Mouse (Mus musculus): ENCODE measurements around the gene Lzts2.

DNA sequence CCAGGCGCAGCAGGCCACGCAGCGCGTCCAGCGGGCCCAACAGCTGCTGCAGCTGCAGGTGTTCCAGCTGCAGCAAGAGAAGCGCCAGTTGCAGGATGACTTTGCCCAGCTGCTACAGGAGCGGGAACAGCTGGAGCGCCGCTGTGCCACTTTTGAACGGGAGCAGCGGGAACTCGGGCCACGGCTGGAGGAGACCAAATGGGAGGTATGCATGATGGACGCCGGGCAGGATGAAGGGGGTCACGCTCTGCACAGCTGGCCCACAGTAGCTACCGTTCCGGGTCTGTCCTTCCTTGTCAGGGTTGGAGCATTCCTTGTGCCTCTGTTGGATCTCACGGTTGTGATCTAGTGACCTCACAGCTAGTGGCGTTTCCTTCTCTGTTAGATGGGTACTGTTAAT, 10.6 kb downstream of the Lzts2 start:
- no peak for TF ChIP-seq POLR2A (IDR thresholded peaks at IDR 0.05; ENCODE audit: borderline replicate concordance, extremely low read depth, low read depth, low read length)
- TF ChIP-seq CTCF (IDR thresholded peaks at IDR 0.05; ENCODE audit: insufficient read depth, low read length): no peak
